Mouse (Mus musculus) thymus, adult 2 months (tissue): ENCODE results near the gene Gpr35.

Experiments
- CTCF ChIP-seq: fragments of 200-500 bp; IDR thresholded peaks from 2 replicates; pipeline ENCODE4 v1.5.1; 2012; ENCODE audit warnings: mild to moderate bottlenecking, control low read depth, low read length, moderate library complexity, borderline replicate concordance; ENCODE audit not compliant: control insufficient read depth, poor library complexity, insufficient read depth; ENCODE audit errors: extremely low read depth
- POLR2A ChIP-seq: fragments of 200-500 bp; IDR thresholded peaks from 2 replicates; pipeline ENCODE4 v1.6.1; 2012; ENCODE audit warnings: mild to moderate bottlenecking, low read length, control low read depth, moderate library complexity; ENCODE audit not compliant: control insufficient read depth, poor library complexity, insufficient read depth; ENCODE audit errors: extremely low read depth

- TF ChIP-seq CTCF (no peak), POLR2A (no peak)
Measured at GRCm38 (mm10) chr1:93020602-93021001, 69.9 kb downstream of the Gpr35 start.
